Mouse (Mus musculus) brain, embryonic 18.5 days (tissue): ENCODE data around the gene Rgp1.

Source experiments
- DNase-seq: peaks from one replicate; pipeline ENCODE4 v3.0.0-alpha.2; 2012; ENCODE audit warnings: low read depth, low spot score

Rgp1 gene

DNA sequence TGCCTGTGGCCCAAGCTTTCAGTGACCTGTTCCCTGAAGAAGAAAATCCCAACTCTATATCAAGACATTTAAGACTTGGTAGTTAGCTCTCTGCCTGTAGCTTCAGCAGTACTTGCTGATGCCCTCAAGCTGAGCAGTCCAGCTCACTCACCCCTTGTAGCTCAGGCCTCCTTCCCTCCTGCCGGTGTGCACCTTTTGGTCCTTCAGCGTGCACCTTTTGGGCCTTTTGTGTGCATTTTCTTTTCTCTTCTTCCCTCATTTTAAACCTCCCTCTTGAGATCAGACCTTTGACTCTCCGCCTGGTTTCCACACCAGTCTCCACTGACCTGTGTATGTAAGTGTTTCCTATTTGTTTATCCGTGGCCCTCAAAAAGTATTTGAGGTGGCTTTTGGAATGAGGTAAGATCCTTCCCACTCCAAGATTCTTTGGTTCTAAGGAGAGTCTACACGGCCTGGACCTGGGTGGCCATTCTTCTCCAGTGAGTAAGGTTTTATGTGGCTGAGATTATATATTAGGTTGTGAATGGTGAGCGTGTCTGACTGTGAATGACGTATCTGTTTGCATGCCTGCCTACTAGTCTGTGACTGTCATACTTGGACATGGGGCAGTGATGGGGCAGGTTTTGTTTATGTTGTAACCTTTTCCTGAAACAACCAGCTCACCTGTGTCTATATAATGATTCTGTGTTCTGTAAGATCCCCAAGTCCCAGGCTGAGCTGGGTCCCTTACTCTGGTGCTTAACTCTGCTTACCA, 56.3 kb downstream of the Rgp1 start:
- no peak for DNase-seq

DNA sequence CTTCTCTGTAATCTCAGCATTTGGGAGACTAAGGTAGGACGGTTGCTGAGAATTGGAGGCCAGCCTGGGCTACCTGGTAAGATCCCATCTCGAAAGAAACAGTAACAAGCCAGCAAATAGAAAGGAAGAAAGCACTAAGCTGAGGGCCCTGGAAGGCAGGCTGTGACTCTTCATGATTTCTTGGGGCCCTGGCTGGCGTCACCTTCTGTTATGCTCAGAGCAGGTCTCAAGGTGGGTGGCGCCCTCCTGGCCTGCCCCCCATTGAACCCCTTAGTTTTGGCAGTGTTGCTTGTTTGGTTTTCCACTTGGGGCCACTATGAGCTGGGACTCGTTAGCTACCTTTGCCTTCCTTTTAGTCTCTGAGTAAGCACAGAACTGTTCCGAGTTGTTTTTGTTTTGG, 58.2 kb downstream of the Rgp1 start:
- no peak for DNase-seq
